Mouse (Mus musculus): ENCODE measurements around the gene Fam196b. TPM values are rescaled to one million over a fixed set of nuclear protein-coding genes. Genes with fewer than 3 reads are reported as not detected.

Fam196b gene
- total RNA-seq, 2 experiments from 2014 or later = 0.87 to 1.2 TPM

GRCm38 (mm10) chr11:34332344-34333031 lies 17.9 kb downstream of the Fam196b start:
- DNase-seq (ENCODE audit: low spot score in 2 of 2) = no peak

- DNase-seq (ENCODE audit: low spot score in 2 of 2) = no peak
These were observed 23.3 kb downstream of the Fam196b start for GRCm38 (mm10) chr11:34337907-34338306.

GRCm38 (mm10) chr11:34339693-34340092 lies 25.1 kb downstream of the Fam196b start:
- DNase-seq (ENCODE audit: low spot score in 2 of 2) = no peak

- no peak for DNase-seq (ENCODE audit: low spot score in 2 of 2)
These were observed 29.2 kb downstream of the Fam196b start for GRCm38 (mm10) chr11:34343742-34344307.

GRCm38 (mm10) chr11:34344310-34344709 lies 29.7 kb downstream of the Fam196b start:
- DNase-seq (ENCODE audit: low spot score in 2 of 2) = no peak

- DNase-seq (ENCODE audit: low spot score in 2 of 2) = peak; percentile 74 to 77
These were observed 33.8 kb downstream of the Fam196b start for GRCm38 (mm10) chr11:34348287-34348918.

- DNase-seq (ENCODE audit: low spot score in 2 of 2) = no peak
These were observed 34.9 kb downstream of the Fam196b start for GRCm38 (mm10) chr11:34349453-34350056.

DNA sequence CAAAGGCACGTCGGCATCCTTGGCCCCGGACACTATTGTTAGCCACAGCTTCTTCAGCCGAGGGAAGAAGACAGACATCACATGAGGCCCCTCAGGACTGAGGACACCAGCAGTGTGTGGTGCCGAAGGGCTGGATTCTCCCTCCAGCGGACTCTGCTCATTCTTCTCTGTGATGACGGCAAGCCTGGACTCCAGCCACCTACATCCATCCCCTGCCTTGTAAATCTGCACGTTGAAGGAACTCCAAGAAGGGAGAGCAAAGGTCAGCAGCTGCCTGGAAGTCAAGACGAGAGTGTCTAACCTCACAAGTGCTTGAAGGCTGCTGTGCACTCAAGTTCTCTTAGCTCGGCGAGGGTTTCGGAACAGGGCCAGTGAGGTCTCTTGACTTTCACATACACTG lies 40.8 kb downstream of the Fam196b start:
- DNase-seq (ENCODE audit: low spot score in 2 of 2) = no peak

- no peak for DNase-seq (ENCODE audit: low spot score in 2 of 2)
These were observed 41.5 kb downstream of the Fam196b start for GRCm38 (mm10) chr11:34356109-34356508.

- no peak for DNase-seq (ENCODE audit: low spot score in 2 of 2)
These were observed 57.6 kb downstream of the Fam196b start for GRCm38 (mm10) chr11:34372224-34372623.

- DNase-seq (ENCODE audit: low spot score in 2 of 2) = no peak
These were observed 60.9 kb downstream of the Fam196b start for GRCm38 (mm10) chr11:34375557-34375956.

DNA sequence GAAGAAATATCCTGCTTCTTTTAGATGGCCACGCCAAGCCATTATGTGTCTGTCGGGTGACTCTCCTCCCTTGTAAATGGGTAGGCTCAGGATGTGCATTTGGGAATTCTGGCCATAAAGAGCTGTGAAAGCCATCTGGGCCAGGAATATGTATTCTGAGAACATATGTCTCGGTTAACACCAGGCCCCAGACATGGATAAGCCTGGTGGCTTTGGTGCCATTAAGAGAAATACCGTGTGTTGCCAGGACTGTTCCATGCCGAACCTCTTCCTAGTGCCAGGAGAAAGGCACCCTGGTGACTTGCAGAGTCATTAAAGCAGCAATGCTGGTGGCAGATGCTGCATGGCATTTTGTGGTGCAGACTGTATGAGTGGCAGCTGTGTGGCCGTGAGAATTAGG lies 63.0 kb downstream of the Fam196b start:
- DNase-seq (ENCODE audit: low spot score in 2 of 2) = no peak

DNA sequence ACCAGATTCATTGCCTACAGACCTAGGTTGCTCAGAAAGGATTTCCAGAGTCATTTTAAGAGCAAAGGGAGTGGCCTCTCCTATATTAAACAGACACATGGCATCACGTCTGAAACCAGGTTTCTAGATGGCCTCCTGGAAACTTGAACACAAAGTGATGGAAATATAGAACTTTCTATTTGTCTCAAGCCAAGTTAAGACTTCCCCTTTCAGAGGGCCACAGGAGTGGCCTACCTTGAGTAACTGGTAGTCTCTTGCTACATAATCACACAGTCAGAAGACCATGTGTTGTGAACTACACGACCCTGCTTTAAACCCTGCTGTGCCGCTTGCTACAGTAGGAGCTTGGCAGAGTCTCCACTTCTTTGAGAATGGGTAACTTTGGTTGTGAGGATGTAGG lies 68.9 kb downstream of the Fam196b start:
- no peak for DNase-seq (ENCODE audit: low spot score in 2 of 2)

GRCm38 (mm10) chr11:34384178-34384577 lies 69.6 kb downstream of the Fam196b start:
- DNase-seq (ENCODE audit: low spot score in 2 of 2) = no peak

- peak in 1 of 2 experiments; percentile 13 for DNase-seq (ENCODE audit: low spot score in 2 of 2)
These were observed 70.5 kb downstream of the Fam196b start for GRCm38 (mm10) chr11:34385001-34385688.

DNA sequence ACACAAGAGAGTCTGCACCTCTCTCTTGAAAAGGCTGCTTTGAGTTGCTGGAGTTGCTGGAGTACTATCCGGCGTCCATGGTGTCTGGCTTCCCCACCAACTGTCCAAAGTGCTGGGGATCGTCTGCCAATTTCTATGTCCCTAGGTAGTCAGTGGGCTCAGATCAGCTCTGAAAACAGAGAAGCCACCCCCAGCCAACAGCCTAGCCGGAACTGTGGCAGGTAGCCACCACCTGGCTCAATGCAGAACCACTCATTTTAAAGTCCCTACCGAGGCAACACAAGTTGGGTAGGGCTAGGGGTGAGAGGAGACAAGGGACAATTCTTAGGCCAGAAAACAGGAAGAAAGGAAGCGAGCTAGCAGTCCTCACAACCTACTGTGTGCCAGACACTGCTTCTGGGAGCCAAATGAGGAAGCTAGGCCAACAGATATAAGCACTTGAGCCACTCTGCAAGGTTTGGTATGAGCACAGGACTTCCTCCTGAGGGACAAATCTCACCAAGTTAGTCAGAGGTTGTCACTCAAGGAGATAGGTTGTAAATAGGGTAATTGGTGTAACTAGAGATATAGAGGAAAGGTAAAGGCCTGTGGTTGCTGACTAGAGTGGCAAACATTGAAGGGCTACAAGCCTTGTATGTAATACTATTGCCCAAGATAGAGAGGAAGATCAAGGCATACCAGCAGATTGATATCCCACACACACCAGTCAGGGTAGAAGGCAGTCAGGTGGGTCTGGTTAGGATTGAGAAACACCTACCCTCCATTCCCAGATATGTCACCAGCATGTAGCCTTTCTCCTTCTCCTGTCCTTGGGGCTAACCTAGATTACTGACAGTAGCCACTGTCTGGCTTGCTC lies 74.9 kb downstream of the Fam196b start:
- no peak for DNase-seq (ENCODE audit: low spot score in 2 of 2)

DNA sequence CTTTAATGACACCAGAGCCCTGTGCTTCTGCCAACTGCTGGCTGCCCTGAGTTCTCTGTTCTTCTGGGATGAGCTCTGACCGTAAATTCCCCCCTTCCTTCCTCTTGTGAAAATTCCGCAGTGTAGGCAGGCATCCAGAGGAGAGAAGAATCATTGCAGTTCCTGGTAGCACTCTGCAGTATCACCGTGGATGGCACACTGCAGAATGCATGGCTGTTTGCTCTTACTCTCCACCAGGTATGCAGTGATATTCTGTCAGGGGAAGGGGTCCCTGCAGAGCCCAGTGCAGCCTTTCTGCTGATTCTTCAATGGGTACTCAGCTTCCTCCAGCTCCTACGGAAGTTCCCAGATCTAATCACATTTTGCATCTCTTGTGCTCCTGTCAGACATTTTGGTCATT lies 77.5 kb downstream of the Fam196b start:
- DNase-seq (ENCODE audit: low spot score in 2 of 2) = peak in 1 of 2 experiments; percentile 14

DNA sequence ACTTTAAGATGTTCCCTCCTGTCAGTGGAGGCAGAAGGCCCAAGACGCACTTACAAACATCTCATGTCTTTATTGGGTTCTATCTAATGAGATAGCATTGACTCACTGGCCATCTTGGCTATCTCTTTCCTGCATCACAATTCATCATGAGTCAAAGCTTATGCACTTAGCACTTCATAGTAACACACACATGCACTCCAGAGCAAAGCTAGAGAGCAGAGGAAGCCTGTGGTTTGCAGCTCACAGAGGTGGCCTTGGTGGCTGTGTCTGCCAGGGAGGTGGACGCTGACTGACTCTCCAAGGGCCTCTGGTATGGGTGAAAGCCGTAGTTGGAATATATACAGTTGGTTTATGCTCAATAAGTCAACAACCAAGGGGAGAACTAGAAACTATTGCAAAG lies 81.2 kb downstream of the Fam196b start:
- DNase-seq (ENCODE audit: low spot score in 2 of 2) = no peak

GRCm38 (mm10) chr11:34397661-34398060 lies 83.0 kb downstream of the Fam196b start:
- no peak for DNase-seq (ENCODE audit: low spot score in 2 of 2)

DNA sequence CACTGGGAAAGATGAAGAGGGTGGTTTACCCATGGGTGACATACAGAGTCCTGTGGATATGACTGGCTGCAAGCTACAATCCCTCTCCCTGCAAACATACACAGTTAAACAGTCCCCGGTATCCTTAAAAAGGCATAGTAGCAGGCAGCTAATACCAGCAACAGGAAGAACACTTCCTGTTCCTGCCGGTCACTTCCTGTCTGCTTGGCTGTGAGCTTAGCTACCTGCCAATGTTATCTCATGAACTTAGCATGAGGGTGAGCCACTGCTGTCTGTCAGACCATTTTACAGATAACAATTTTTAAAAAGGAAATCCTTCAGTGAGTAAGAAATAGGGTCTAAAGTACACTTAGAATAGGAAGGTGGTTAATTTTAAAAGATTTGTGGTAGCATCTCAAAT lies 83.9 kb downstream of the Fam196b start:
- DNase-seq (ENCODE audit: low spot score in 2 of 2) = no peak

GRCm38 (mm10) chr11:34401343-34401742 lies 86.7 kb downstream of the Fam196b start:
- no peak for DNase-seq (ENCODE audit: low spot score in 2 of 2)

Data from layer of hippocampus, postnatal 10 days (tissue).